8 mouse cellular contexts compared by ENCODE assay signal in genomic region chr4:150913743-150914142, GRCm38 (mm10). TPM values are rescaled to one million over a fixed set of nuclear protein-coding genes. Genes with fewer than 3 reads are reported as not detected.
A peak's percentile ranks its signal among the peaks of the same experiment; 100 is the strongest.
DNase-seq lines count a peak whose midpoint lies in the region; ATAC-seq and TF ChIP-seq lines count a peak whose summit lies in the region.

No protein-coding gene starts in this region.

- H3K4me2 ChIP-seq in heart, embryonic 12.5 days: peak overlapping the region; percentile 67
- H3K4me2 ChIP-seq in forebrain, embryonic 14.5 days (ENCODE audit: low read length): peak overlapping the region; percentile 57
- peak overlapping the region; percentile 80 for H3K4me2 ChIP-seq in liver, postnatal 0 days (ENCODE audit: low read depth, low read length)

- peak overlapping the region; percentile 77 for H3K9ac ChIP-seq in heart, embryonic 12.5 days
- H3K9ac ChIP-seq in ES-Bruce4 (ENCODE audit: low read depth, poor library complexity, severe bottlenecking): peak overlapping the region; percentile 65
- H3K9ac ChIP-seq in forebrain, embryonic 14.5 days (ENCODE audit: low read length): peak overlapping the region; percentile 80
- peak overlapping the region; percentile 86 for H3K9ac ChIP-seq in liver, postnatal 0 days (replicated peaks)

- H3K27me3 ChIP-seq in heart, embryonic 12.5 days (replicated peaks): no peaks in the 10 kb centered on the region
- H3K27me3 ChIP-seq in ES-Bruce4 (ENCODE audit: control insufficient read depth, insufficient read depth, low read length, poor library complexity, severe bottlenecking): no peaks in the 10 kb centered on the region
- H3K27me3 ChIP-seq in forebrain, embryonic 14.5 days (replicated peaks; ENCODE audit: control insufficient read depth, insufficient read depth, low read length): no peaks in the 10 kb centered on the region
- H3K27me3 ChIP-seq in liver, postnatal 0 days (ENCODE audit: insufficient read depth, low read length): no peaks in the 10 kb centered on the region

- H3K36me3 ChIP-seq in heart, embryonic 12.5 days: no peaks in the 10 kb centered on the region
- no peaks in the 10 kb centered on the region for H3K36me3 ChIP-seq in ES-Bruce4 (ENCODE audit: control insufficient read depth, insufficient read depth, low read length, poor library complexity, severe bottlenecking)
- no peaks in the 10 kb centered on the region for H3K36me3 ChIP-seq in forebrain, embryonic 14.5 days (ENCODE audit: control insufficient read depth, insufficient read depth, low read length)
- no peaks in the 10 kb centered on the region for H3K36me3 ChIP-seq in liver, postnatal 0 days (replicated peaks; ENCODE audit: insufficient read depth, low read length)

- no peak for TF ChIP-seq EP300 in ES-Bruce4 (IDR thresholded peaks at IDR 0.05; ENCODE audit: insufficient read depth, low read depth, low read length)
- no peak for TF ChIP-seq EP300 in liver, postnatal 0 days (IDR thresholded peaks at IDR 0.05; ENCODE audit: low read depth)

- WGBS in heart, embryonic 12.5 days: 18% methylated on average over 12 of the region's 12 CpGs
- WGBS in forebrain, embryonic 14.5 days: 25% methylated on average over 12 of the region's 12 CpGs
- 13% methylated on average over 12 of the region's 12 CpGs for WGBS in liver, postnatal 0 days (ENCODE audit: insufficient replicate concordance)

- no peak for DNase-seq in heart, postnatal 4 days
- DNase-seq in forebrain, embryonic 14.5 days (ENCODE audit: low spot score): no peak
- DNase-seq in liver, postnatal 0 days: no peak
- no peak for DNase-seq in left cerebral cortex, adult 9 months (ENCODE audit: low spot score in 2 of 2)
- no peak for DNase-seq in thymus, postnatal 0 days (ENCODE audit: low spot score)
- DNase-seq in layer of hippocampus, adult 9-11 months: no peak

- no peak for ATAC-seq in heart, embryonic 12.5 days (ENCODE audit: insufficient number of reproducible peaks, low FRiP score)
- ATAC-seq in forebrain, embryonic 14.5 days: no peak
- ATAC-seq in liver, postnatal 0 days: no peak

- TF ChIP-seq CTCF in ES-Bruce4 (IDR thresholded peaks at IDR 0.05; ENCODE audit: low read depth, low read length): no peak
- no peak for TF ChIP-seq CTCF in liver, postnatal 0 days (IDR thresholded peaks at IDR 0.05; ENCODE audit: low read depth)

- peaks cover 23% of the 10 kb centered on the region for H3K4me1 ChIP-seq in heart, embryonic 12.5 days (replicated peaks)
- H3K4me1 ChIP-seq in ES-Bruce4 (ENCODE audit: control insufficient read depth, insufficient read depth, low read length): peaks cover 4% of the 10 kb centered on the region
- H3K4me1 ChIP-seq in forebrain, embryonic 14.5 days (ENCODE audit: control insufficient read depth, insufficient read depth, low read length): peaks cover 14% of the 10 kb centered on the region
- peaks cover 34% of the 10 kb centered on the region for H3K4me1 ChIP-seq in liver, postnatal 0 days (ENCODE audit: insufficient read depth)

- no peaks in the 10 kb centered on the region for H3K9me3 ChIP-seq in heart, embryonic 12.5 days (replicated peaks)
- H3K9me3 ChIP-seq in ES-Bruce4 (replicated peaks; ENCODE audit: control insufficient read depth, insufficient read depth, low read length, poor library complexity, severe bottlenecking): no peaks in the 10 kb centered on the region
- no peaks in the 10 kb centered on the region for H3K9me3 ChIP-seq in forebrain, embryonic 14.5 days (replicated peaks; ENCODE audit: control insufficient read depth, low read length)
- no peaks in the 10 kb centered on the region for H3K9me3 ChIP-seq in liver, postnatal 0 days (ENCODE audit: low read length)

- H3K27ac ChIP-seq in heart, embryonic 12.5 days (ENCODE audit: poor library complexity, severe bottlenecking): peak overlapping the region; percentile 75
- no peak overlapping the region for H3K27ac ChIP-seq in ES-Bruce4 (ENCODE audit: insufficient read depth, low read length)
- H3K27ac ChIP-seq in forebrain, embryonic 14.5 days (ENCODE audit: low read depth, low read length): 0 out of 2 replicates have a peak overlapping the region, but pooled peaks have one; percentile 60
- H3K27ac ChIP-seq in liver, postnatal 0 days (ENCODE audit: low read depth): peak overlapping the region; percentile 97

- TF ChIP-seq POLR2A in ES-Bruce4 (IDR thresholded peaks at IDR 0.05; ENCODE audit: insufficient read depth, low read length): no peak

- peak overlapping the region; percentile 60 for H3K4me3 ChIP-seq in heart, embryonic 12.5 days
- H3K4me3 ChIP-seq in ES-Bruce4 (ENCODE audit: low read depth, low read length): peak overlapping the region; percentile 90
- H3K4me3 ChIP-seq in forebrain, embryonic 14.5 days (ENCODE audit: low read depth, low read length): peak overlapping the region; percentile 66
- peak overlapping the region; percentile 81 for H3K4me3 ChIP-seq in liver, postnatal 0 days (ENCODE audit: low read depth, low read length)

RNA-seq across cellular contexts. Expression of gene Park7, which starts 0.5 kb away (rescaled TPM):
- polyA plus RNA-seq in heart, embryonic 12.5 days (2016; fragmentation: Nextera tagmentation; extraction: Ambion mirVana): 306 and 308 TPM in 2 replicates
- total RNA-seq in heart, postnatal 4 days (2021): 100 to 1,000 TPM; 187 to 190 TPM
- polyA plus RNA-seq in ES-Bruce4 (2011; ENCODE audit: insufficient read depth, insufficient read length, low read depth, missing spikeins): 210 and 215 TPM in 2 replicates
- polyA plus RNA-seq in forebrain, embryonic 14.5 days (2014; fragmentation: Nextera tagmentation; extraction: Ambion mirVana): 447 and 495 TPM in 2 replicates
- 227 and 228 TPM in 2 replicates for polyA plus RNA-seq in liver, postnatal 0 days (2015; fragmentation: Nextera tagmentation; extraction: Ambion mirVana)
- 509 and 526 TPM in 2 replicates for polyA plus RNA-seq in thymus, postnatal 0 days (2015; fragmentation: Nextera tagmentation; extraction: Ambion mirVana)

RNA-seq across cellular contexts. Expression of gene Tnfrsf9, which starts 0.6 kb away (rescaled TPM):
- 0.28 and 0.37 TPM in 2 replicates for polyA plus RNA-seq in heart, embryonic 12.5 days (2016; fragmentation: Nextera tagmentation; extraction: Ambion mirVana)
- under 1 TPM in 1 of 2 experiments, not detected in 1; 0.25 TPM for total RNA-seq in heart, postnatal 4 days (2021)
- polyA plus RNA-seq in ES-Bruce4 (2011; ENCODE audit: insufficient read depth, insufficient read length, low read depth, missing spikeins): 1.1 and 1.6 TPM in 2 replicates
- 0.11 TPM in 1 of 2 replicates, not detected in the other for polyA plus RNA-seq in forebrain, embryonic 14.5 days (2014; fragmentation: Nextera tagmentation; extraction: Ambion mirVana)
- 0.33 and 0.36 TPM in 2 replicates for polyA plus RNA-seq in liver, postnatal 0 days (2015; fragmentation: Nextera tagmentation; extraction: Ambion mirVana)
- polyA plus RNA-seq in thymus, postnatal 0 days (2015; fragmentation: Nextera tagmentation; extraction: Ambion mirVana): 8.5 and 9.6 TPM in 2 replicates
